Mouse (Mus musculus): ENCODE data around the gene Fmo5. TPM values are rescaled to one million over a fixed set of nuclear protein-coding genes. Genes with fewer than 3 reads are reported as not detected.
A peak's percentile ranks its signal among the peaks of the same experiment; 100 is the strongest.

The Fmo5 gene
- total and polyA plus RNA-seq, 3 experiments: 0.39 to 0.55 (median 0.40) TPM

GRCm38 (mm10) chr3:97615933-97616332, 12.7 kb upstream of the Fmo5 start:
- Histone ChIP-seq H3K79me2 (replicated peaks; ENCODE audit: control insufficient read depth, extremely low read depth, insufficient read depth, poor library complexity, severe bottlenecking) (no peaks in the 10 kb centered on the region), H3K4me1 (ENCODE audit: control insufficient read depth in 1 of 2, insufficient read depth in 2 of 2) (peaks cover 12 to 15% of the 10 kb centered on the region in 2 experiments), H3K36me3 (replicated peaks in 1 of 2; ENCODE audit: control insufficient read depth in 1 of 2, insufficient read depth in 1 of 2, low read length in 1 of 2) (no peaks in the 10 kb centered on the region), H3K27me3 (replicated peaks) (no peaks in the 10 kb centered on the region), H3K9me3 (replicated peaks; ENCODE audit: low read length) (no peaks in the 10 kb centered on the region), H3K9ac (ENCODE audit: insufficient read depth, low read depth) (no peak overlapping the region), H3K4me3 (replicated peaks in 1 of 3; ENCODE audit: low read depth in 2 of 3, low read length in 2 of 3, poor library complexity in 1 of 3) (no peak overlapping the region), H3K27ac (ENCODE audit: insufficient read depth, low read depth) (no peak overlapping the region), H3K4me2 (ENCODE audit: insufficient read depth, low read depth, poor library complexity, severe bottlenecking) (no peak overlapping the region)
- no peak for TF ChIP-seq GABPA (IDR thresholded peaks at IDR 0.05; ENCODE audit: insufficient replicate concordance, low read depth, low read length)
- TF ChIP-seq CHD2 (IDR thresholded peaks at IDR 0.05; ENCODE audit: low read length): no peak
- no peak for TF ChIP-seq HCFC1 (IDR thresholded peaks at IDR 0.05; ENCODE audit: low read depth, low read length)
- TF ChIP-seq MAZ (IDR thresholded peaks at IDR 0.05; ENCODE audit: low read depth, low read length): no peak
- no peak for TF ChIP-seq CTCF (conservative IDR thresholded peaks at IDR 0.05 in 1 of 2, IDR thresholded peaks at IDR 0.05 in 1 of 2; ENCODE audit: low read depth in 2 of 2, low read length in 2 of 2)
- no peak for TF ChIP-seq MXI1 (IDR thresholded peaks at IDR 0.05; ENCODE audit: low read depth, low read length)
- no peak for TF ChIP-seq JUN (IDR thresholded peaks at IDR 0.05; ENCODE audit: insufficient read depth, low read depth, low read length)
- DNase-seq (ENCODE audit: extremely low read depth): no peak
- dilution Hi-C loops (cut with MboI; ENCODE audit: extremely low pct_ligation_motif_present, extremely low pct_unique_long_range_greater_than_20kb, low sequenced_read_pairs): no loop called here
- in situ Hi-C loops (cut with MboI; ENCODE audit: low pct_ligation_motif_present, low pct_unique_long_range_greater_than_20kb, low sequenced_read_pairs): no loop called here

GRCm38 (mm10) chr3:97617091-97617825, 11.3 kb upstream of the Fmo5 start:
- Histone ChIP-seq H3K4me3 (replicated peaks in 1 of 3; ENCODE audit: low read depth in 2 of 3, low read length in 2 of 3, poor library complexity in 1 of 3) (no peak overlapping the region), H3K9me3 (replicated peaks; ENCODE audit: low read length) (no peaks in the 10 kb centered on the region), H3K27ac (ENCODE audit: insufficient read depth, low read depth) (no peak overlapping the region), H3K4me1 (ENCODE audit: control insufficient read depth in 1 of 2, insufficient read depth in 2 of 2) (peaks cover 2 to 4% of the 10 kb centered on the region in 2 experiments), H3K27me3 (replicated peaks) (no peaks in the 10 kb centered on the region), H3K79me2 (replicated peaks; ENCODE audit: control insufficient read depth, extremely low read depth, insufficient read depth, poor library complexity, severe bottlenecking) (no peaks in the 10 kb centered on the region), H3K36me3 (replicated peaks in 1 of 2; ENCODE audit: control insufficient read depth in 1 of 2, insufficient read depth in 1 of 2, low read length in 1 of 2) (no peaks in the 10 kb centered on the region), H3K9ac (ENCODE audit: insufficient read depth, low read depth) (no peak overlapping the region), H3K4me2 (ENCODE audit: insufficient read depth, low read depth, poor library complexity, severe bottlenecking) (no peak overlapping the region)
- no peak for DNase-seq (ENCODE audit: extremely low read depth)
- TF ChIP-seq ZNF384 (IDR thresholded peaks at IDR 0.05; ENCODE audit: low read depth, low read length) (peak; percentile 70), E2F4 (IDR thresholded peaks at IDR 0.05; ENCODE audit: insufficient replicate concordance, low read depth, low read length) (no peak)
- in situ Hi-C loops (cut with MboI; ENCODE audit: low pct_ligation_motif_present, low pct_unique_long_range_greater_than_20kb, low sequenced_read_pairs) (no loop called here), dilution Hi-C loops (cut with MboI; ENCODE audit: extremely low pct_ligation_motif_present, extremely low pct_unique_long_range_greater_than_20kb, low sequenced_read_pairs) (no loop called here)

GRCm38 (mm10) chr3:97617899-97618298, 10.7 kb upstream of the Fmo5 start:
- Histone ChIP-seq H3K27me3 (replicated peaks) (no peaks in the 10 kb centered on the region), H3K4me3 (replicated peaks in 1 of 3; ENCODE audit: low read depth in 2 of 3, low read length in 2 of 3, poor library complexity in 1 of 3) (no peak overlapping the region), H3K4me2 (ENCODE audit: insufficient read depth, low read depth, poor library complexity, severe bottlenecking) (no peak overlapping the region), H3K4me1 (ENCODE audit: control insufficient read depth in 1 of 2, insufficient read depth in 2 of 2) (peaks cover 0 to 2% of the 10 kb centered on the region in 2 experiments; a peak in 1 of 4 replicates), H3K27ac (ENCODE audit: insufficient read depth, low read depth) (no peak overlapping the region), H3K9ac (ENCODE audit: insufficient read depth, low read depth) (no peak overlapping the region), H3K79me2 (replicated peaks; ENCODE audit: control insufficient read depth, extremely low read depth, insufficient read depth, poor library complexity, severe bottlenecking) (no peaks in the 10 kb centered on the region), H3K9me3 (replicated peaks; ENCODE audit: low read length) (no peaks in the 10 kb centered on the region), H3K36me3 (replicated peaks in 1 of 2; ENCODE audit: control insufficient read depth in 1 of 2, insufficient read depth in 1 of 2, low read length in 1 of 2) (no peaks in the 10 kb centered on the region)
- dilution Hi-C loops (cut with MboI; ENCODE audit: extremely low pct_ligation_motif_present, extremely low pct_unique_long_range_greater_than_20kb, low sequenced_read_pairs) (no loop called here), in situ Hi-C loops (cut with MboI; ENCODE audit: low pct_ligation_motif_present, low pct_unique_long_range_greater_than_20kb, low sequenced_read_pairs) (no loop called here)
- TF ChIP-seq EP300 (IDR thresholded peaks at IDR 0.05; ENCODE audit: low read length): no peak
- no peak for TF ChIP-seq ELF1 (IDR thresholded peaks at IDR 0.05; ENCODE audit: low read depth, low read length)
- TF ChIP-seq BHLHE40 (IDR thresholded peaks at IDR 0.05; ENCODE audit: low read depth, low read length): no peak
- no peak for TF ChIP-seq MXI1 (IDR thresholded peaks at IDR 0.05; ENCODE audit: low read depth, low read length)
- no peak for TF ChIP-seq KAT2A (IDR thresholded peaks at IDR 0.05; ENCODE audit: insufficient replicate concordance, low read length)
- no peak for TF ChIP-seq POLR2A (IDR thresholded peaks at IDR 0.05; ENCODE audit: low read depth, low read length)
- TF ChIP-seq ZNF384 (IDR thresholded peaks at IDR 0.05; ENCODE audit: low read depth, low read length): no peak
- no peak for TF ChIP-seq USF2 (conservative IDR thresholded peaks at IDR 0.05; ENCODE audit: low read depth, low read length)
- TF ChIP-seq JUN (IDR thresholded peaks at IDR 0.05; ENCODE audit: insufficient read depth, low read depth, low read length): no peak
- TF ChIP-seq RAD21 (IDR thresholded peaks at IDR 0.05; ENCODE audit: low read depth, low read length): no peak
- TF ChIP-seq CTCF (conservative IDR thresholded peaks at IDR 0.05 in 1 of 2, IDR thresholded peaks at IDR 0.05 in 1 of 2; ENCODE audit: low read depth in 2 of 2, low read length in 2 of 2): no peak
- DNase-seq (ENCODE audit: extremely low read depth): no peak
